Mouse (Mus musculus): Measurements from ENCODE around the gene Kif6.

GRCm38 (mm10) chr17:49761838-49762237, 146.9 kb downstream of the Kif6 start:
- TF ChIP-seq CTCF (IDR thresholded peaks at IDR 0.05; ENCODE audit: extremely low read depth, insufficient read depth, insufficient read length, insufficient replicate concordance) (no peak), POLR2A (IDR thresholded peaks at IDR 0.05; ENCODE audit: low read depth, low read length) (no peak)

All from spleen, adult 2 months (tissue).